Mouse (Mus musculus) liver, adult 2 months (tissue): ENCODE measurements around the gene Snph. TPM values are rescaled to one million over a fixed set of nuclear protein-coding genes. Genes with fewer than 3 reads are reported as not detected.

Source experiments
- DNase-seq: peaks from one replicate; pipeline ENCODE4 v3.0.0-alpha.2; 2011; ENCODE audit warnings: low read depth, low spot score; ENCODE audit errors: extremely low read depth
- H3K27ac ChIP-seq: fragments of 200-500 bp; replicated peaks from 2 replicates; pipeline ENCODE4 v1.5.1; 2012; ENCODE audit warnings: low read depth, mild to moderate bottlenecking, control low read depth, inconsistent platforms, low read length; ENCODE audit not compliant: insufficient read depth
- H3K27me3 ChIP-seq: fragments of 200-500 bp; 2 replicates; pipeline ENCODE4 v1.6.1; 2012; ENCODE audit warnings: mild to moderate bottlenecking, moderate library complexity, low read length, inconsistent platforms; ENCODE audit not compliant: control insufficient read depth, insufficient read depth
- H3K36me3 ChIP-seq: fragments of 200-500 bp; 2 replicates; pipeline ENCODE4 v1.6.1; 2012; ENCODE audit warnings: low read length, inconsistent platforms; ENCODE audit not compliant: control insufficient read depth, insufficient read depth
- H3K4me1 ChIP-seq: fragments of 200-500 bp; 2 replicates; pipeline ENCODE4 v1.6.1; 2011; ENCODE audit warnings: low read length; ENCODE audit not compliant: control insufficient read depth, insufficient read depth
- H3K4me3 ChIP-seq: fragments of 200-500 bp; 2 replicates; pipeline ENCODE4 v1.5.1; 2011; ENCODE audit warnings: low read depth, mild to moderate bottlenecking, control low read depth, low read length, moderate library complexity; ENCODE audit not compliant: insufficient read depth
- H3K79me2 ChIP-seq: fragments of 200-500 bp; 2 replicates; pipeline ENCODE4 v1.6.1; 2012; ENCODE audit warnings: inconsistent platforms, mild to moderate bottlenecking, low read length, moderate library complexity; ENCODE audit not compliant: control insufficient read depth, insufficient read depth
- H3K9ac ChIP-seq: fragments of 200-500 bp; 2 replicates; pipeline ENCODE4 v1.6.1; 2012; ENCODE audit warnings: low read depth, mild to moderate bottlenecking, control low read depth, inconsistent platforms, low read length
- CTCF ChIP-seq: fragments of 200-500 bp; IDR thresholded peaks from 2 replicates; pipeline ENCODE4 v1.5.1; 2011; ENCODE audit warnings: low read depth, low read length, control low read depth
- POLR2A ChIP-seq: fragments of 200-500 bp; IDR thresholded peaks from 2 replicates; pipeline ENCODE4 v1.6.1; 2011; ENCODE audit warnings: low read length, control low read depth; ENCODE audit not compliant: insufficient read depth; ENCODE audit errors: extremely low read depth
- WGBS: fragments of 180-500 bp; shearing (Covaris S2); methylation state at CpG from one replicate; pipeline ENCODE4 v1.1.7; 2018; 5-methylcytosine and 5-hydroxymethylcytosine counted together
- polyA plus RNA-seq: library from polyadenylated mRNA; depleted of rRNA; stranded (reverse); fragments of >200 nt; gene quantifications from 2 replicates; pipeline ENCODE4 v1.2.3, GENCODE M21; 2012; rRNA removed
- total RNA-seq: library from RNA; depleted of rRNA; stranded (reverse); fragments of >200 nt; gene quantifications from 2 replicates; pipeline ENCODE4 v1.2.3, GENCODE M21; 2014; rRNA removed

Gene Snph
- total and polyA plus RNA-seq, 2 experiments, result 0.09 TPM; not detected in 1

GRCm38 (mm10) chr2:151543063-151543895, 89.1 kb downstream of the Snph start:
- peak; percentile 13 for DNase-seq
- peaks cover 10% of the 10 kb centered on the region for H3K79me2 ChIP-seq
- WGBS, result 12% methylated on average over 21 of the region's 21 CpGs
- peak overlapping the region; percentile 91 for H3K4me3 ChIP-seq
- no peaks in the 10 kb centered on the region for H3K27me3 ChIP-seq
- H3K27ac ChIP-seq, result peak overlapping the region; percentile 58
- no peaks in the 10 kb centered on the region; the same call in 1 of the 2 replicates for H3K36me3 ChIP-seq
- TF ChIP-seq POLR2A (no peak), CTCF (no peak)
- peak overlapping the region; percentile 95 for H3K9ac ChIP-seq
- no peaks in the 10 kb centered on the region for H3K4me1 ChIP-seq

- DNase-seq, result peak; percentile 63
- Histone ChIP-seq H3K4me3 (peak within 1 kb of the TSS; percentile 91), H3K27me3 (no peaks in the 10 kb centered on the region), H3K79me2 (peaks cover 10% of the 10 kb centered on the region), H3K4me1 (no peaks in the 10 kb centered on the region), H3K9ac (peak within 1 kb of the TSS; percentile 95), H3K27ac (peak within 1 kb of the TSS; percentile 60), H3K36me3 (no peaks in the 10 kb centered on the region; the same call in 1 of the 2 replicates)
- no peak for TF ChIP-seq CTCF
- TF ChIP-seq POLR2A, result peak; percentile 63
- WGBS, result under 1% methylated on average over 86 of the region's 93 CpGs
Measured at GRCm38 (mm10) chr2:151542323-151543062, 89.9 kb downstream of the Snph start, which contains the start of gene Fkbp1a. Gene Fkbp1a (plus strand): TSS chr2:151542483.

Other genes with a start within 250 kb of the Snph start
- gene 4921509C19Rik, start 156.4 kb downstream of the Snph start, total RNA-seq, result not detected in 2 replicates
- not detected in 2 replicates for gene 4921509C19Rik, start 156.4 kb downstream of the Snph start, polyA plus RNA-seq
- gene Nsfl1c, start 138.4 kb downstream of the Snph start, total RNA-seq, result 45.4 and 54.7 TPM in 2 replicates
- 42.3 and 45.5 TPM in 2 replicates for gene Nsfl1c, start 138.4 kb downstream of the Snph start, polyA plus RNA-seq
- gene Fkbp1a, start 90.1 kb downstream of the Snph start, total RNA-seq, result 14.2 and 19.8 TPM in 2 replicates
- 22.5 and 25.9 TPM in 2 replicates for gene Fkbp1a, start 90.1 kb downstream of the Snph start, polyA plus RNA-seq
- gene Sdcbp2, start 60.0 kb downstream of the Snph start, total RNA-seq, result 0.13 and 0.28 TPM in 2 replicates
- gene Sdcbp2, start 60.0 kb downstream of the Snph start, polyA plus RNA-seq, result 0.07 and 0.33 TPM in 2 replicates
- not detected in 2 replicates for gene Rad21l, start 35.9 kb upstream of the Snph start, total RNA-seq
- gene Rad21l, start 35.9 kb upstream of the Snph start, polyA plus RNA-seq, result not detected in 2 replicates
- not detected in 2 replicates for gene Tmem74b, start 69.4 kb upstream of the Snph start, total RNA-seq
- gene Tmem74b, start 69.4 kb upstream of the Snph start, polyA plus RNA-seq, result not detected in 2 replicates
- 7.5 and 9.2 TPM in 2 replicates for gene Psmf1, start 111.6 kb upstream of the Snph start, total RNA-seq
- gene Psmf1, start 111.6 kb upstream of the Snph start, polyA plus RNA-seq, result 39.2 and 46.0 TPM in 2 replicates
- gene Rspo4, start 210.3 kb upstream of the Snph start, total RNA-seq, result not detected in 2 replicates
- not detected in 2 replicates for gene Rspo4, start 210.3 kb upstream of the Snph start, polyA plus RNA-seq